Mouse (Mus musculus) kidney, postnatal 25 days (tissue): Measurements from ENCODE around the gene Pdcd1.

Experiments
- DNase-seq, 2 experiments: peaks; one replicate each; pipeline ENCODE4 v3.0.0; 2021; ENCODE audit warnings: mixed read lengths in 2 of 2

The Pdcd1 gene

DNA sequence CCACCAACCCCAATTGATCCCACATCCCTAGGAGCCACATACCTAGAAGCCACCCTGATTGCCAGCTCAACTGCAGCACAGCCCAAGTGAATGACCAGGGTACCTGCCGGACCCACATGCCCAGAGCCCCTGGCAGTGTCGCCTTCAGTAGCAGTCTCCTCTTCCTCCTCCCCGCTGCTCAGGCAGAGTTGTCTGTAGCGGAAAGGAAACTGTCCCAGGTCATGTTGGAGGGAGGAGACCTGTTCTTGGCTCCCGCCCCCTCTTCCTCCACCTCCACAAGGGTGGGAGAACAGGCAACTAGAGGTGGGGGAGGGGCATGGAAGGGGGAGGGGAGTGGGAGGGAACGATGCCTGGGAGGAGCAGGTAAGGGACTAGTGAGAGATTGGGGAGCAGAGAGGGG is at the start of gene Pdcd1:
Gene Pdcd1 (minus strand): TSS at position 181 of the 400 bp plus-strand sequence.
- peak in 1 of 2 experiments; percentile 27 for DNase-seq

DNA sequence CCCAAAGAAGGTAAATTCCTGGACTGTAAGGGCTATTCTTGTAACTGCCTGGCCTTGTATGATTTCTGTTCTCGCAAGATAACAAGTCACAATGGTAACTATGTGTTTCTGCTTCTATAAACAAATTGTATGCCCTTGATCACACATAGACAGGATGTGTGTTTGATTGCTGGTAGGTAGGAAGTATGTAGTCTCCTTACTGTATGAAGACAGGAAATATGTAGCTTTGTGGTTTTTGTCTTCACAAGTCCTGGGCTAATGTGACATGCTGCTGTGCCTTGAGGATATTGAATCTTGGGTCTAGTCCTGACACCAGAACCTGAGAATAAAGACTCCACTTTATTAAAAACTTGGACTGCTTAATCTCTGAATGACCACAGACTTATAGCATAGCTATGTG is 39.4 kb upstream of the Pdcd1 start:
- no peak for DNase-seq

GRCm38 (mm10) chr1:94086311-94086898 is 34.1 kb upstream of the Pdcd1 start:
- peak in 1 of 2 experiments; percentile 6 for DNase-seq

DNA sequence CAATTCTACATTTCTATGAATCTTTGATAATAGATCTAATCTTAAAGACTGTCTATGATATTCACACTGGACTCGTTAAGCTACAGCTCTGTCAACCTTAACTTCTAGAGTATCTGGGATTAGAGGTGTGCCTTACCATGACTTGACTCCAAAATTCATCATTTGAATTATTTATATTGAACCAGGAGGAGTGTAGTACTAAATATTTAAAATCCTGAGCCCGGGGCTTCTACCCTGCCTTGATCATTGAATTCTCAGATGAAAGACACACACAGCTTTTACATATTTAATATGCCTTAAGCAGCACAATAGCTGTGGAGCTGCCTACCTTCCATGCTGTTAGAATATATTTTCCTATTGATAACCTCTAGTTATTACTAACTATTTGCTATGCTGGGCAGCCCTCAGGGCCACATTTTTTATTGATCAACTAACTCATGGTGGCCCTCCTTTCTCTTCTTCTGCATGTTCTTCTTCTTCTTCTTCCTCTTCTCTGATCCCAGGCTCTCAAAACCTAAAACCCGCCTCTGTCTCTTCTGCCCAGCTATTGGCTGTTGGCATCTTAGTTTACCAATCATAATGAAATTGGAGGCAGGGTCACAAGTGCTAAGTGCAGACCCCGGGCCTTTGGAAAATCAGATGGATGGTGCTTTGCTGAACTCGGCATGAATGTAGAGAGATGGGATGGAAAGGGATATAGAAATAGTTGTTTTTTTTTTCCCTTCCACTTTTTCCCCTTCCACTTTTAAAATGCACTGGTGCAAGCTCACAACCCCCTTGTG is 33.2 kb upstream of the Pdcd1 start:
- DNase-seq = peak in 1 of 2 experiments; percentile 5

- DNase-seq = peak; percentile 4 to 15
Observed at GRCm38 (mm10) chr1:94081761-94082160, 29.4 kb upstream of the Pdcd1 start.

DNA sequence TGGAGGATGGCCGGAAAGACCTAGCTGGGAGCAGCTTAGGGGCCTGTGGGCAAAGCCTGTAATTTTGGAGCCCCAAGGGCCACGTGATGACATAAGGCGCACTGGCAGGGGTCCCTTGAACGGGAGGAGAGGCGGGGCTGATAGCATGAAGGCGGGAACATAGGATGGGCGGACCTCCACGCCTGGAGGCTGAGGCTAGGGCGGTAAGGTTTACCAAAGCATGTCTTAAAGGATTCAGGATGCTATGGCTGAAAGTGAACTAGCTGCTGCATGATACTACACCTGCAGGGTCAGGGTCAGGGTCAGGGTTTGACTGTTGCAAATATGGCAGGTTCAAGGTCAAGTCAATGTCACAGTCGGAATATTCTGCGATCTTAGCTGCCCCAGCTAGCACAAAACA is 28.8 kb upstream of the Pdcd1 start:
- peak in 1 of 2 experiments; percentile 17 for DNase-seq

GRCm38 (mm10) chr1:94080718-94081117 is 28.4 kb upstream of the Pdcd1 start:
- peak in 1 of 2 experiments; percentile 22 for DNase-seq

- DNase-seq = peak; percentile 81 to 87
Observed at GRCm38 (mm10) chr1:94078835-94079440, 26.6 kb upstream of the Pdcd1 start.

GRCm38 (mm10) chr1:94078314-94078713 is 26.0 kb upstream of the Pdcd1 start:
- peak; percentile 6 to 29 for DNase-seq

- peak in 1 of 2 experiments; percentile 16 for DNase-seq
Observed at GRCm38 (mm10) chr1:94076702-94077101, 24.3 kb upstream of the Pdcd1 start.

DNA sequence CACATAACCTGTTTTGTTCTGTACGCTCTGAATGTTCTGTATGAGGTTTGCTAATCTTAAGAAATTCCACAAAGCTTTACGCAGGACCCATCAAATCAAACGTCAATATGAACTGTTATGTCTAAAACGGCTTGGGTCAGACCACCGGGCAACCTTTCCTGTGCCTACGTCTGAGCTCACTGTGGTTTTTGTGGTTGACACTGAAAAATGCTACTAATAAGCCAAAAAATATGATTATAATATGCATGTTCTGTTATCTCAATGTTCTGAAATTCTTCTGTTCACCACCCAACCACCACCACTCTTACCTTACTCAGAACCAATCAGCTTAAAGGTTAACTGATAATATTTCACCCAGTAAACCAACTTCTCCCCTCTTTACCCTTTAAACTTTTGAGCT is 22.4 kb upstream of the Pdcd1 start:
- DNase-seq = no peak

DNA sequence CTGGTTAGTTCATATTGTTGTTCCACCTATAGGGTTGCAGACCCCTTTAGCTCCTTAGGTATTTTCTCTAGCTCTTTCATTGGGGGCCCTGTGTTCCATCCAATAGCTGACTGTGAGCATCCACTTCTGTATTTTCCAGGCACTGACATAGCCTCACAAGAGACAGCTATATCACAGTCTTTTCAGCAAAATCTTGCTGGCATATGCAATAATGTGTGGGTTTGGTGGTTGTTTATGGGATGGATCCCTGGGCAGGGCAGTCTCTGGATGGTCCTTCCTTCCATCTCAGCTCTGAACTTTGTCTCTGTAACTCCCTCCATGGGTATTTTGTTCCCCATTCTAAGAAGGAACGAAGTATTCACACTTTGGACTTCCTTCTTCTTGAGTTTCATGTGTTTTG is 5.9 kb upstream of the Pdcd1 start:
- peak in 1 of 2 experiments; percentile 18 for DNase-seq

- peak in 1 of 2 experiments; percentile 5 for DNase-seq
Observed at GRCm38 (mm10) chr1:94057401-94057800, 5.0 kb upstream of the Pdcd1 start.

GRCm38 (mm10) chr1:94055966-94056365 is 3.6 kb upstream of the Pdcd1 start:
- peak in 1 of 2 experiments; percentile 22 for DNase-seq

DNA sequence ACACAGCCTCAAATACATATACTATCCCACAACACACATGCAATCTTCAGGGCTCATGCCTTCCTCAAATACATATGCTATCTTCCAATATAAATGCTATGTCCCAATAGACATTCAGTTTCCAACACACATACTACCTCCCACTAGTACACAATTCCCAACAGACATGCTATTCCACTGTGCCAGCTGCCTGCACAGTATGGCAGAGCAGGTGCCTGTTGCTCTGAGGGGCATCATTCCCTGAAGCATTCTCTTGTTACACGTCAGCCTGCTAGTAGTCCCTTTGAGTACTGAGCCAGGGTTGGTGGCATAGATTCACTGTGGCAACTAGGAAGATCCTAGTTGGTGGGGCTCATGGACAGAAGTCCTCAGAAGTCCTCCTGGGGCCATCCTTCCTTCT is 2.1 kb upstream of the Pdcd1 start:
- DNase-seq = no peak

GRCm38 (mm10) chr1:94053530-94054216 is 1.3 kb upstream of the Pdcd1 start:
- DNase-seq = peak in 1 of 2 experiments; percentile 32

DNA sequence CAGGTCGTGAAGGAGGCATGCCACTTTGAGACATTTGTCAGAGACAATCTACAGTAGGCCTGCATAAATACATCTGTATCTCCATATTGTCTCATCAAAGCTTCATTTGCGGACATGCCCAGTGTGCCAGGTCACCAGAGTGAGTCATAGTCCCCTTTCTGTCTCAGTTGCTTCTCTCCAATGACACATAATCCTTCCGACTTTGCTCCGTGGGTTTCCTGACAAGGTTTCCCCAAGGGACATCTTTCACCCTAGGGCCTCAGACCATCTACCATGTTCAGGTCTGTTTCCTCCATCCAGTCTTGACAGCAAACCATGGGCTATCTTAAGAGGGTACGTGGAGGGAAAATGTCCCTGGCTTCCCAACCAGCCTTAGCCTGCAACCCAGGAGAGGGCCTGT is 1.2 kb downstream of the Pdcd1 start:
- DNase-seq = peak in 1 of 2 experiments; percentile 16

DNA sequence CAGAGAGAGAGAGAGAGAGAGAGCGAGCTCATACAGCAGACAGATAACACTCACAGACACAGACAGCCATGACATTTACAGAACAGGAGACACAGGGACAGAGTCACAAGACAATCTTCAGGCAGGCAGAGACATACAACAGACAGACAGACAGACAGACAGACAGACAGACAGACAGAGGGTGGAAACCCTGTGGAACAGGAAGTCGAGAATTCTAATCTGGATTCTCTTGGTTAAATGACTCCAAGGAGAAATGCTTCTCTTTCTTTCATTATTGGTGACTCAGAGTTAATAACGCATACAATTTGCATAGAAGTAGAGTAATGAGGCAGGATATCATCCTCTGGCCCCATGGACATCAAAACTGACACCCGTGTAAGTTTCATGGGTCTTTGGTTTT is 5.8 kb downstream of the Pdcd1 start:
- DNase-seq = no peak

DNA sequence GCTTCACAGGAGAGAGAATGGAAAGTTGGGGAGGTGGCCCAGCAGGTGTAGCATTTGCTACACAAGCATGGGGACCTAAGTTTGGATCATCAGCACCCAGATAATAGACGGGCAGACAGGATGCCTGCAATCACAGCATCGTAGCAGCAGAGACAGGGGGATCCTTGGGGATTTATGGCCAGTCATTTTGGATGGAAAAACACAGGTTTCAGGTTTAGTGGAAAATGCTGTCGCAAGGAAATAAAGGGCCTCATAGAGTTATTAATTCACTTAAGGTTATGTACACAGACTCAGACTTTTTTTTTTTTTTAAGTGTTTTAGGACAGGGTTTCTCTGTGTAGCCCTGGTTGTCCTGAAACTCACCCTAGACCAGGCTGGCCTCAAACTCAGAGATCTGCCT is 6.8 kb downstream of the Pdcd1 start:
- no peak for DNase-seq

- DNase-seq = no peak
Observed at GRCm38 (mm10) chr1:94040391-94040790, 12.0 kb downstream of the Pdcd1 start.

DNA sequence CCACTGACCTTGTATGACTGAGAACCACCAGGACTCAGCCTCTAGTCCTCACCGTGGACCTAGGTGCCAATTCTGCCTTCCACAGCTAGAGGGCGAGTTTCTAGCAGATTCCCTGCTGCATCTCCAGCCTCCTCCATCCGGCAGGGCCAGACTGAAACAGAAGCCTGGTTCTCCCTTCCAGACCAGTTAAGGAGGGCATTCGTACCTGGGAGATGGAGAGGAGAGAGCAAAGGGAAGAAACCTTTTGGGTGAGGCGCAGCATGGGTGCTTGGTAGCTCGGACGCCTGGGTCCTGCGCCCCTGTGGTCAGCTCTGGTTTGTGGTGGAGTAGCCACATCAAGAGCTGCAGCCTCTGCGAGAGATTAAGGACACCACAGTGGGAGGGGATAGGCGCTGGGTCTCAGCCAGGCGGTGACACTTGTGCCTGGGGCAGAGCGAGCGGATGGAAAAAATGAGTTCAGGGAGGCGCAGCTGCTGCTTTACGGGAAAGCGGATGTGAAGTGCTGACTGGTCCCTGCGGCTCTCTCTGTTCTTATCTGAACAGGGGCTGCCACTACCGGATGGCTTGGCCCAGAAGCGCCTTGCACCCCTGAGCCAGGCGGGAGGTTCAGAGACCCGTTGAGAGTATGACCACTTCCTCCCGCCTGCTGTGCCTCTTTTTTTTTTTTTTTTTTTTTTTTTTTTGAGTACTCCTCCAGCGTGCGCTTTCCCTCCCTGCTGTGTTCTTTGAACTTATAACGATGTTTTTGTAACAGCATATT is 17.2 kb downstream of the Pdcd1 start:
- DNase-seq = peak; percentile 74 to 81

DNA sequence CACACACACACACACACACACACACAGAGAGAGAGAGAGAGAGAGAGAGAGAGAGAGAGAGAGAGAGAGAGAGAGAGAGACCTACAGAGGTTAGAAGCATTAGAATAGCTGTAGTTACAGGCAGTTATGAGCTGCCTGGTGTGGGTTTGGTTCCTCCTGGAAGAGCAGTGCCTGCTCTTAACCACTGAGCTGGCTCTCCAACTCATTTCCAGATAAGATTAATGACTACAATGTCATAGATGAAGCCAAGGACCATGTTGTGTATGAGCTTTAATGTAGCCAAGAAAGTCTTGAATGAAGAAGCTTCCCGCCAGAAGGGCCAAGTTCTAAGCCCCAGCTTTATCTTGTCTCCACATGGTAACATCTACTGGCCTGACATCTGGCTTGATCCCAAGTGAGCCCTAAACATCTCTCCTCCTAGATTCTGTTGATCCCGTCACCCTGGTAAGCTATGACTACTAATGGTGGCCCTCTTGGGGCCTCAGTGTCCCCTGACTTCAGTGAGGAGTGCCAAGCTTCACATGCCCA is 19.2 kb downstream of the Pdcd1 start:
- no peak for DNase-seq
